Mouse (Mus musculus): ENCODE data around the gene Capn12.

GRCm38 (mm10) chr7:28931695-28932039, 50.4 kb downstream of the Capn12 start:
- TF ChIP-seq POLR2A (IDR thresholded peaks at IDR 0.05; ENCODE audit: borderline replicate concordance, insufficient read depth, low read length) (no peak), CTCF (IDR thresholded peaks at IDR 0.05; ENCODE audit: borderline replicate concordance, insufficient read depth, low read depth, low read length) (no peak)
